Mouse (Mus musculus) stomach, embryonic 15.5 days (tissue): ENCODE measurements around the gene St7. TPM values are rescaled to one million over a fixed set of nuclear protein-coding genes. Genes with fewer than 3 reads are reported as not detected.
A peak's percentile ranks its signal among the peaks of the same experiment; 100 is the strongest.

ENCODE experiments used
- ATAC-seq: fragments of 200-750 bp; cut with Nextera tagmentation; 2 replicates; pipeline ENCODE4 v1.8.0; 2017; ENCODE audit warnings: low read depth, moderate number of reproducible peaks, moderate TSS enrichment; ENCODE audit not compliant: insufficient read depth, low FRiP score
- H3K27ac ChIP-seq: fragments of 300-500 bp; sonication (generic); 2 replicates; pipeline ENCODE4 v1.5.1; 2015; ENCODE audit warnings: mild to moderate bottlenecking, inconsistent platforms
- H3K27me3 ChIP-seq: fragments of 300-500 bp; sonication (generic); replicated peaks from 2 replicates; pipeline ENCODE4 v1.6.1; 2015; ENCODE audit warnings: inconsistent platforms
- H3K36me3 ChIP-seq: fragments of 300-500 bp; sonication (generic); 2 replicates; pipeline ENCODE4 v1.6.1; 2015; ENCODE audit warnings: inconsistent platforms
- H3K4me1 ChIP-seq: fragments of 300-500 bp; sonication (generic); 2 replicates; pipeline ENCODE4 v1.6.1; 2015; ENCODE audit warnings: inconsistent platforms
- H3K4me2 ChIP-seq: fragments of 300-500 bp; sonication (generic); 2 replicates; pipeline ENCODE4 v1.6.1; 2015; ENCODE audit warnings: mild to moderate bottlenecking, inconsistent platforms
- H3K4me3 ChIP-seq: fragments of 300-500 bp; sonication (generic); replicated peaks from 2 replicates; pipeline ENCODE4 v1.5.1; 2015; ENCODE audit warnings: inconsistent platforms
- H3K9ac ChIP-seq: fragments of 300-500 bp; sonication (generic); 2 replicates; pipeline ENCODE4 v1.6.1; 2015; ENCODE audit warnings: inconsistent platforms
- H3K9me3 ChIP-seq: fragments of 300-500 bp; sonication (generic); 2 replicates; pipeline ENCODE4 v1.6.1; 2016; ENCODE audit warnings: inconsistent platforms
- WGBS: fragments of 180-500 bp; shearing (Covaris S2); methylation state at CpG from one replicate; pipeline ENCODE4 v1.1.7; 2015; 5-methylcytosine and 5-hydroxymethylcytosine counted together
- polyA plus RNA-seq: library from polyadenylated mRNA; unstranded; fragments of >200 nt; fragmentation: Nextera tagmentation; extraction: Ambion mirVana; gene quantifications from 2 replicates; pipeline ENCODE4 v1.2.1, GENCODE M21; 2015

Gene St7
- polyA plus RNA-seq, 1 experiment from 2014 or later = 23.5 TPM

GRCm38 (mm10) chr6:17943877-17944617, 251.3 kb downstream of the St7 start:
- Histone ChIP-seq H3K27me3 (no peaks in the 10 kb centered on the region), H3K4me2 (no peak overlapping the region), H3K4me3 (no peak overlapping the region), H3K36me3 (no peaks in the 10 kb centered on the region), H3K4me1 (no peaks in the 10 kb centered on the region), H3K9me3 (no peaks in the 10 kb centered on the region), H3K27ac (no peak overlapping the region), H3K9ac (no peak overlapping the region)
- peak; percentile 36; the same call in 1 of the 2 replicates for ATAC-seq
- WGBS = 49% methylated on average over 9 of the region's 9 CpGs

GRCm38 (mm10) chr6:17946456-17946855, 253.7 kb downstream of the St7 start:
- WGBS = 34% methylated on average over 5 of the region's 5 CpGs
- no peak overlapping the region for H3K9ac ChIP-seq
- no peaks in the 10 kb centered on the region for H3K27me3 ChIP-seq
- no peaks in the 10 kb centered on the region for H3K4me1 ChIP-seq
- peak; percentile 44; the same call in 1 of the 2 replicates for ATAC-seq
- H3K36me3 ChIP-seq = no peaks in the 10 kb centered on the region
- no peak overlapping the region for H3K4me3 ChIP-seq
- H3K9me3 ChIP-seq = no peaks in the 10 kb centered on the region
- no peak overlapping the region for H3K4me2 ChIP-seq
- no peak overlapping the region for H3K27ac ChIP-seq

GRCm38 (mm10) chr6:17947130-17947831, 254.5 kb downstream of the St7 start:
- no peaks in the 10 kb centered on the region for H3K27me3 ChIP-seq
- H3K27ac ChIP-seq = no peak overlapping the region
- no peak for ATAC-seq
- no peak overlapping the region for H3K4me2 ChIP-seq
- H3K4me1 ChIP-seq = no peaks in the 10 kb centered on the region
- no peak overlapping the region for H3K9ac ChIP-seq
- no peaks in the 10 kb centered on the region for H3K36me3 ChIP-seq
- 51% methylated on average over 11 of the region's 11 CpGs for WGBS
- no peak overlapping the region for H3K4me3 ChIP-seq
- H3K9me3 ChIP-seq = no peaks in the 10 kb centered on the region

GRCm38 (mm10) chr6:17949103-17949502, 256.4 kb downstream of the St7 start:
- no peak overlapping the region for H3K4me3 ChIP-seq
- H3K9ac ChIP-seq = no peak overlapping the region
- H3K27me3 ChIP-seq = no peaks in the 10 kb centered on the region
- ATAC-seq = no peak
- no peaks in the 10 kb centered on the region for H3K36me3 ChIP-seq
- no peaks in the 10 kb centered on the region for H3K4me1 ChIP-seq
- H3K9me3 ChIP-seq = no peaks in the 10 kb centered on the region
- H3K27ac ChIP-seq = no peak overlapping the region
- 84% methylated on average over 5 of the region's 5 CpGs for WGBS
- H3K4me2 ChIP-seq = no peak overlapping the region

GRCm38 (mm10) chr6:17951779-17952178, 259.0 kb downstream of the St7 start:
- no peak for ATAC-seq
- 81% methylated on average over 8 of the region's 8 CpGs for WGBS

GRCm38 (mm10) chr6:17963455-17963854, 270.7 kb downstream of the St7 start:
- H3K4me3 ChIP-seq = no peak overlapping the region
- no peak overlapping the region for H3K4me2 ChIP-seq
- no peaks in the 10 kb centered on the region for H3K9me3 ChIP-seq
- no peak for ATAC-seq
- H3K4me1 ChIP-seq = no peaks in the 10 kb centered on the region
- H3K27me3 ChIP-seq = no peaks in the 10 kb centered on the region
- 71% methylated on average over 3 of the region's 3 CpGs for WGBS
- no peak overlapping the region for H3K9ac ChIP-seq
- H3K27ac ChIP-seq = no peak overlapping the region
- H3K36me3 ChIP-seq = no peaks in the 10 kb centered on the region

More at GRCm38 (mm10) chr6:17951779-17952178, 259.0 kb downstream of the St7 start:
- Histone ChIP-seq H3K9me3 (no peaks in the 10 kb centered on the region), H3K4me1 (no peaks in the 10 kb centered on the region), H3K4me3 (no peak overlapping the region), H3K27me3 (no peaks in the 10 kb centered on the region), H3K9ac (no peak overlapping the region), H3K4me2 (no peak overlapping the region), H3K36me3 (no peaks in the 10 kb centered on the region), H3K27ac (no peak overlapping the region)

- Histone ChIP-seq H3K36me3 (no peaks in the 10 kb centered on the region), H3K27me3 (no peaks in the 10 kb centered on the region), H3K9ac (no peak overlapping the region), H3K4me2 (no peak overlapping the region), H3K4me1 (no peaks in the 10 kb centered on the region), H3K27ac (no peak overlapping the region), H3K4me3 (no peak overlapping the region), H3K9me3 (no peaks in the 10 kb centered on the region)
- no peak for ATAC-seq
- WGBS = 88% methylated on average over 1 of the region's 1 CpGs
These were observed 275.9 kb downstream of the St7 start for GRCm38 (mm10) chr6:17968467-17969144.

GRCm38 (mm10) chr6:17969815-17970214, 277.1 kb downstream of the St7 start:
- Histone ChIP-seq H3K4me3 (no peak overlapping the region), H3K9me3 (no peaks in the 10 kb centered on the region), H3K27me3 (no peaks in the 10 kb centered on the region), H3K9ac (no peak overlapping the region), H3K27ac (no peak overlapping the region), H3K4me1 (no peaks in the 10 kb centered on the region), H3K36me3 (no peaks in the 10 kb centered on the region), H3K4me2 (no peak overlapping the region)
- WGBS = 81% methylated on average over 1 of the region's 1 CpGs
- no peak for ATAC-seq

GRCm38 (mm10) chr6:17971393-17971792, 278.7 kb downstream of the St7 start:
- Histone ChIP-seq H3K27me3 (no peaks in the 10 kb centered on the region), H3K9ac (no peak overlapping the region), H3K27ac (no peak overlapping the region), H3K4me1 (no peaks in the 10 kb centered on the region), H3K4me2 (no peak overlapping the region), H3K4me3 (no peak overlapping the region), H3K9me3 (no peaks in the 10 kb centered on the region), H3K36me3 (no peaks in the 10 kb centered on the region)
- no peak for ATAC-seq

GRCm38 (mm10) chr6:17974416-17974815, 281.7 kb downstream of the St7 start:
- Histone ChIP-seq H3K9me3 (no peaks in the 10 kb centered on the region), H3K9ac (no peak overlapping the region), H3K36me3 (no peaks in the 10 kb centered on the region), H3K4me3 (no peak overlapping the region), H3K27me3 (no peaks in the 10 kb centered on the region), H3K4me1 (no peaks in the 10 kb centered on the region), H3K27ac (no peak overlapping the region), H3K4me2 (no peak overlapping the region)
- ATAC-seq = no peak
- 82% methylated on average over 3 of the region's 3 CpGs for WGBS

GRCm38 (mm10) chr6:17977165-17977564, 284.4 kb downstream of the St7 start:
- Histone ChIP-seq H3K4me3 (no peak overlapping the region), H3K4me1 (no peaks in the 10 kb centered on the region), H3K4me2 (no peak overlapping the region), H3K27ac (no peak overlapping the region), H3K27me3 (no peaks in the 10 kb centered on the region), H3K9me3 (no peaks in the 10 kb centered on the region), H3K9ac (no peak overlapping the region), H3K36me3 (no peaks in the 10 kb centered on the region)
- WGBS = 59% methylated on average over 1 of the region's 1 CpGs
- no peak for ATAC-seq

GRCm38 (mm10) chr6:17978324-17978723, 285.6 kb downstream of the St7 start:
- 82% methylated on average over 5 of the region's 5 CpGs for WGBS

More at GRCm38 (mm10) chr6:17978324-17978723, 285.6 kb downstream of the St7 start:
- no peak overlapping the region for H3K27ac ChIP-seq
- no peaks in the 10 kb centered on the region for H3K4me1 ChIP-seq
- no peak overlapping the region for H3K4me2 ChIP-seq
- H3K9ac ChIP-seq = no peak overlapping the region
- ATAC-seq = no peak
- H3K27me3 ChIP-seq = no peaks in the 10 kb centered on the region
- H3K9me3 ChIP-seq = no peaks in the 10 kb centered on the region
- no peak overlapping the region for H3K4me3 ChIP-seq
- H3K36me3 ChIP-seq = no peaks in the 10 kb centered on the region
